Mouse (Mus musculus) spleen, postnatal 36 days (tissue): Measurements from ENCODE around the gene Rccd1.

Experiments used
- DNase-seq, 2 experiments: peaks; one replicate each; pipeline ENCODE4 v3.0.0; 2022; ENCODE audit warnings: low spot score in 2 of 2, mixed read lengths in 1 of 2

Rccd1 gene

GRCm38 (mm10) chr7:80324043-80324815 is at the start of gene Rccd1:
Rccd1 (minus strand) TSS chr7:80324454.
- DNase-seq = peak; percentile 90 to 91

DNA sequence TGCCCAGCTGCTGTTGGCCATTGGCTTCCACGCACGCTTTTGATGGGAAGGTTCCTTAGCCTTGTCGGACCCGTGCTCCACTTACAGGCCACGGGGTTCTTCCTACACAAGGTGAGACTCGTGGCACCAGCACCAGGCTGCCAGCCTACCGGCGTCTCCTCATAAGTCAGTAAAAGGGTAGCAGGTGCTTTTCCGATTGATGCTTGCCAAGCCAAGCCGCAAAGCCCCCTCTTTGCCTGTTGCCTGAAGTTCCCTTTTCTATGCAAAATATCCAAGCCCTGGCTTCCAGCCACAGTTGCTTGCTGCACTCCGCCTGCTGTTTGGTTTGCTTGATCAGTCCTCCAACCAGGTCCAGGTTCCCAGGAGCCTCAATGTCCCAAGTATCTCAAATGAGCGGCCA is 49.6 kb upstream of the Rccd1 start:
- peak; percentile 60 to 61 for DNase-seq

GRCm38 (mm10) chr7:80373352-80373751 is 49.1 kb upstream of the Rccd1 start:
- no peak for DNase-seq

GRCm38 (mm10) chr7:80372667-80373066 is 48.4 kb upstream of the Rccd1 start:
- DNase-seq = no peak

- no peak for DNase-seq
These were observed 47.9 kb upstream of the Rccd1 start for GRCm38 (mm10) chr7:80372166-80372565.

GRCm38 (mm10) chr7:80371041-80371751 is 46.9 kb upstream of the Rccd1 start, which contains the start of gene Man2a2:
Man2a2 (minus strand) TSS chr7:80371375.
- peak; percentile 70 to 76 for DNase-seq

- DNase-seq = peak; percentile 85
These were observed 46.4 kb upstream of the Rccd1 start for GRCm38 (mm10) chr7:80370649-80371040.

DNA sequence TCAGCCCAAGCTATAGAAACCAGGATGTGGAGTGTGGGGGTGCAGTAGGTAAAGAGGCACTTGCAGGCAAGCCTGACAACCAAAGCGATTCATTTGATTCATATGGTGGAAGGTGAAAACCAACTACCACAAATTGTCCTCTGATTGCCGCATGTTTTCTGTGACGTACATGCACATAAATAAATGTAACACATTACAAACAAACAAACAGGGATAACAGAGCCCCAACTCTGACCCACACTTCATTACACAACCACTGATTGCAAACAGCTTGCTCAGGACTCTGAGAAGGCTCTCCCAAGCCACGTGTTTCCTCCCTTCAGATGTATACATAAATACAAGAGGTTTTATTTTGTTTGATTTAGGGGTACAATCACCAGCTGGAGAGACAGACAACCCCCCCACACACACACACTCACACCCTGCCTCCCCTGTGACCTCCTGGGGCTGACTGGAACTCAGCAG is 45.7 kb upstream of the Rccd1 start:
- DNase-seq = no peak

DNA sequence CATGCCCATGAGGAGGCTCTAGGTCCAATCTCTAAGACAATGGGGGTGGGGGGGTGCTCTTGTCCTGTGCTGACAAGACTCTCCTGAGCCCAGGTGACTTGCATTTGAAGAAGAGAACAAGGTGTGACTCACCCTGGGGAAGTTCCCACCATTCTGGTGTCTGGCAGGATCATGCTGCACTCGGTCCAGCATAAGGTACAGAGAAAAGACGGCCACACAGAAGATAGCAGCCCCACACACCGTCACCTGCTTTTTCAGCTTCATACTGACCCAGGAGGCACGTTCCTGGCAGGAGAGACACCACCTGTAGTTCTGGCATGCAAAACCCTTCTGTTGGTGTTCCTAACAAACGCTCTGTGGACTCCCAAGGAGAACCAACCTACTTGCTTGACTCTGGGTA is 45.2 kb upstream of the Rccd1 start:
- DNase-seq = no peak

GRCm38 (mm10) chr7:80368635-80369421 is 44.6 kb upstream of the Rccd1 start:
- peak in 1 of 2 experiments; percentile 47 for DNase-seq

GRCm38 (mm10) chr7:80368009-80368408 is 43.8 kb upstream of the Rccd1 start:
- no peak for DNase-seq

DNA sequence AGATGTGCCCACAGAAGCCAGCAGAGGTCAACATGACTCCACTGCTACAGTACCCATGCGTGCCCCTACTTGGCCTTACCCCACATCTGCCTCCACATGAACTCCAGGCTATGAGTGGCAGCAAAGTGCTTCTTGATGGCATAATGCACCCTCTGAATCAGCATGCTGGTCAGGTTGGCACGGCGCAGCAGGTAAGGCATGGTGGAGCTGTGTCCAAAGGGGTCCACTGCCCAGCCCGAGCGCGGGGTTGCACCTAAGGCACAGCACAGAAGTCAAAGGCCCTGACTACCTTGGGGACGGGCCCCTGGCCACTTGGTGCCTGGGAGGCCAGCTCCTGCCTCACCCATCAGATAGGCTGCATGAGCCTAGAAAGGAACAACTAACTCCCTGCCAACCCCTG is 43.0 kb upstream of the Rccd1 start:
- no peak for DNase-seq

GRCm38 (mm10) chr7:80365759-80366158 is 41.5 kb upstream of the Rccd1 start:
- no peak for DNase-seq

DNA sequence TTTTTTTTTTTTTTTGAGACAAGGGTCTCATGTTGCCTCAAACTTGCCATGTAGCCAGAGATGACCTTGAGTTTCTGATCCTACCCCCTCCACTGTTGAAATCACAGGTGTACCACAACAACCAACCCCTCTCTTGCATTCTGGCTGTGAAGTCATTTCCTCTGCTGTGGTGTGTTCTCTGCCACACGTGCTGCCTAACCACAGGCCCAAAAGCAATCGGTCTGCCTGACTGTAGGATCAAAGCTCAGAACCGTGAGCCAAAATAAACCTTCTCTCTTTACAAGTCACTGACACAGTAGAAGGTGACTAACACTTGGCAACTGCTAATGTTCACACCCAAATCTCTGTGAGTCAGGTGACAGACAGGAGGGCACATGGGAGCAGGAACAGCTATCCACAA is 36.2 kb upstream of the Rccd1 start:
- DNase-seq = no peak

DNA sequence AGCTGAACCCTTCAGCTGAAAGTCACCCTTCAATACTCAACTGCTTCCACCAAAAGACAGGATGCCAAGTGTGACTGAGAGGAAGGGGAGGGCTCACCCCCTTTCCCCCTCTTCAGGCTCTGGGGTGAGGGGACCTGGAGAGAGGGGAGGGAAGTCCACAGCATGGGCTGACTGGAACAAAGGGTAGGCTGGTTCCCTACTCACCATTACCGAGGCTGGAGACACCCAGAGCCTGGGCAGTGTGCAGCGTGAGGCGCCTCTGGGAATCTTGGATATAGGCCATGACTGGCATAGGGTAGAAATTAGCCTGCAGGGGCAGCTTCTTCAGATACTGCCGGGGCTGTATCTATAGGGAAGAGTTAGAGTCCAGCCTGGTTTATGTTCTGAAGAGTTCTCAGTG is 33.8 kb upstream of the Rccd1 start:
- DNase-seq = no peak

DNA sequence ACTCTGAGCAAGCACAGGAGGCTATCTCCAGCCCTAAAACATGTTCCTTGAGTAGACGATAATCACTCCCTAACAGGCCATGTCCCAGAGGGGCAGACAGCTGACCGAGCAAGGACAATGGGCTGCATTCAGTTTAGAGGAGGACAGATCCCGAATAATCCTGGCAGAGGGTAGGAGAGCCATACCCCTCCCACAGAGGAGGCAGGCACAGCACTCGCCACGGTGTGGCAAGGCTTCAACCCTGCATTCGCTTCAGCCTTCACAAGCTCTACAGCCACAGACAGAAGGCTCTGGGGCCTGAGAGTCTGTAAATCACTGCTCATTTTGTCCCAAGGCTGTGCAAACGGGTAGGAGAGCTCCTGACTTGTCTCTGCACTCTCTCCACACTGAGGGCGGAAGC is 32.9 kb upstream of the Rccd1 start:
- no peak for DNase-seq

DNA sequence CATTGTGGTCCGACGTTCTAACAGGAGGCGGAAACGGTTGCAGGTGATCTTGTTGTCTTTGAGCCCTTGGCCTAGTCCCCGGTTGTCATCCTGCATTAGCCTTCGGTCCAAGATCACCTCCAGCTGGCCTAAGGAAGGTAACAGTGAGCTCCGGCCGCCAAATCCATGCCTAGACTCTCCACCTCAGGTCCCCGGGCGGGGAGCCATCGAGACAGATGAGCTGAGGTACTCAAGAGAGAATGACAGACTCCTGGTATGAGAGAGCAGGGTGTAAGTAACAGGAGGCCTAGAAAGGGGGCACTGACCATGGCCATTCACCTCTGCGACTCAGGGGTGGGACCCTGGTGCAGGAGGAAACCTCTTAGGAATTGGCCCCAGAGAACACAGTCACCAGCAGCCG is 32.1 kb upstream of the Rccd1 start:
- no peak for DNase-seq

DNA sequence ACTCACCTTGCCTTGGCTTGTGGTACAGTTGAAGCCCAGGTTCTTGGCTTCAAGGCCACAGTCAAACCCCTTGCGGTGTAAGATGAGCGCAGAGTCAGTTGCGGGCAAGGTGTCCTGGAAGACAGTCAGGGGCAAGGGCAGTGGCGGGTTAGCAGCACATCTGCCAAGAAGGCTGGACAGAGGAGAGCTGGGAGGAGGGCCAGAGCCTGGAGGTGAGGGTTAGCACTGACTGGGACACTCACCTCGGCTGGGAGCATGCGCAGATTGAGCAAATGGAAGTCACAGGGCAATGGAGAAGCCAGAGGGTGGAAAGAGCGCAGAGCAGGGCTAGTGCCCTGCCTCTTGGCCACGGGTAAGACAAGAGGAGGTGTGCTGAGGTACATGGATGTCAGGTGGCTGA is 28.7 kb upstream of the Rccd1 start:
- no peak for DNase-seq

DNA sequence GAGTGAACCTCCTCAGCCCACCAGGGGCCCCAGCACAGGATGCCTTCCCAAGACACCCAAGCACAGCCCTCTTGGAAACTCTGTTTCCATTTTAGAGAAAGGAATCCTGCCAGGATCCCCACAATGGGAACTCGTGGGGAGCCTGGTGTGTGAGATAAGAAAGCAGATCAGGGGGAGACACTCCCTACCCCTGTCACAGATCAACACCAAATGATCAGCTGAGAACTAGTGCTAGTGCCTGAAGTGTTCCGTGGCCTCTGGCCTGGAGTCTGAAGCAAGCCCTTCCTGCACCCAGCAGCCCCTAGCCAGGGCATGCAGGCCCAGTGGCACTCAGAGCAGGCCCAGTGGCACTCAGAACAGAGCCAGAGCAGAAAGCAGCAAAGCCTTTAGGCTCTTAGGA is 26.6 kb upstream of the Rccd1 start:
- DNase-seq = no peak

DNA sequence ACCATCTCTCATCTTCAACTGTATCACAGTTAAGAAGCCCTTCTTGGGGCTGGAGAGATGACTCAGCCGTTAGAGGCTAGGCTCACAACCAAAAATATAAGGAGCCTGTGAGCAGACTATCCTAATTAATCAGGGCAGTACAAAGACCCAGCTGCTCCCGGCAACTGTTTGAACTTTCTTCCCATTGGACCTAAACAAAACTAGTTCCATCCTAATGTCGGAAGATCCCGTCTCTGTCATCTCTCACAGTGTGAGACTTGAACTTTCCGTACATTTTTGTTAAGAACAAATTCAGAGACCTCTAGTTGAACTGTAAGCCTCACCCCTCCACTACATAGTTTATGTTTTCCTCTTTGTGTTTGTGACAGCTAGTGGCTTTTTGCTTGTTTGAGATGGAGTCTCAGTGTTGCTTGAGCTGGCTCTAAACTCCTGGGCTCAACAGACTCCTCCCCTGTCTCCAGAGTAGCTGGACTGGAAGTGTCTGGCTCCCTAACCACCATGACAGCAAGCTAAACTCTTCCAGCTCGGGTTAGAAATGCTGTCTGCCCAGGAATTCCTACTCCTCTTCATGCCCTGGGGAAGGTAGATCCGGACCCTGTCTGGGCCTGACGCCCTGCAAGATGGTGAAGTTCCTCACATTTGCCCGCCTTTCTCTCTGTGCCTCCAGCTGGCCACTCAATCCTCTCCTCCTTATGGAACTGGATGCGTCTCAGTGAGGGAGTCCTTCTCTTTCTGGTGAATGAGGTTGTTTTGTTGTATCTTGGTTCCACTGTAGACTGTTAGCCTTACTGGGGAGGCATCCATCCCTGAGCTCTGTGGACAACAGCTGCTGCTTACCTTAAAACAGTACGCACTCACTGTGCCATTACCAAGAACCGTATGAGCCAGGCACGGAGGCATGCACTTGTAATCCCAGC is 23.7 kb upstream of the Rccd1 start:
- DNase-seq = no peak

- DNase-seq = no peak
These were observed 22.6 kb upstream of the Rccd1 start for GRCm38 (mm10) chr7:80346830-80347229.
